Mouse (Mus musculus): ENCODE measurements around the gene Usp48. TPM values are rescaled to one million over a fixed set of nuclear protein-coding genes. Genes with fewer than 3 reads are reported as not detected.
A peak's percentile ranks its signal among the peaks of the same experiment; 100 is the strongest.

Gene Usp48
- polyA plus RNA-seq, 1 experiment from 2014 or later, result 74.2 TPM

DNA sequence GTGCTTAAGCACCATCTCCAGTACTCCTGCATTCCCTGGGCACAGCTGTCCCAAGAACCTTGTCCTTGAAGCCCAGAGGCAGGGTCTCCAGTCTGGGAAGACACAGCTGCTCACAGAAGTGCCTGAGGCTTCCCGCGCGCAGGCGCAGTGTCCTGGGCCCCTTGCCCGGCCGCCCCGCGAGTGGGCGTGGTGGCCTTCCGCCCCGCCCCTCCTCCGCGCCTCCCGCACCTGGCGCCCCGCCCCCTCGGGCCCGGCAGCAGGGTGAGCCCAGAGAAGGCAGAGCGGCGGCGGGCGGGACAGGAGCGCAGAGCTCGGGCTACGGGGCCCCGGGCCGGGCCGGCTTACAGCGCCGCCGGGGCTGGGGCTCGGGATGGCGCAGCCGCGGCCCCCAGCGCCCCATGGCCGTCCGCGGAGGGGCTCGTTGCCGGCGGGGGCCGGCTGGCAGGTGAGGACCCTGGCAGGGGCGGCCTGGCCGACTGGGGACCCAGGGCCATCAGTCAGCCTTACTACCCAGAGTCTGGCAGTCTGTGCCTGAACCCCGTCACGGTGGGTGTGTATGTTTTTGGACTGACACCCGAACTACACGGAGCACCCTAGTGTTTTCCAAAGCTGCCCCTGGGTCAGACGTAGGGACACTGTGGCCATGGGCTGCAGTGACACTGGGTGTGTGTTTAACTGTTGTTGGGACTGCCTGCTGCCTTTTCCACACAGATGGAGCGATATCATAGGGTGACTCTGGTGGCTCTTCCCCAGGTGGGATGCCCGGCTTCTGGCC is 113.8 kb downstream of the Usp48 start:
- Histone ChIP-seq H3K9ac (peak overlapping the region; percentile 62), H3K4me2 (peak overlapping the region; percentile 85), H3K27ac (ENCODE audit: low read depth) (no peak overlapping the region), H3K9me3 (ENCODE audit: low read depth, low read length) (no peaks in the 10 kb centered on the region), H3K27me3 (ENCODE audit: insufficient read depth, low read length) (peaks cover 13% of the 10 kb centered on the region), H3K4me3 (ENCODE audit: low read depth, low read length) (peak overlapping the region; percentile 48), H3K4me1 (ENCODE audit: insufficient read depth) (peaks cover 5% of the 10 kb centered on the region; the same call in 1 of the 2 replicates), H3K36me3 (ENCODE audit: insufficient read depth) (no peaks in the 10 kb centered on the region)
- WGBS, result 3% methylated on average over 43 of the region's 52 CpGs
- DNase-seq (peak; percentile 93), ATAC-seq (ENCODE audit: insufficient read depth) (peak; percentile 88)
- no peak for TF ChIP-seq CTCF (IDR thresholded peaks at IDR 0.05; ENCODE audit: low read depth)

Other genes starting within 250 kb of the Usp48 start
- gene Cdc42, start 236.0 kb upstream of the Usp48 start, polyA plus RNA-seq (2014; fragmentation: Nextera tagmentation; extraction: Ambion mirVana), result 690 and 693 TPM in 2 replicates
- not detected in 2 replicates for gene Cela3a, start 184.0 kb upstream of the Usp48 start, polyA plus RNA-seq (2014; fragmentation: Nextera tagmentation; extraction: Ambion mirVana)
- gene Cela3b, start 163.2 kb upstream of the Usp48 start, polyA plus RNA-seq (2014; fragmentation: Nextera tagmentation; extraction: Ambion mirVana), result not detected in 2 replicates
- gene 1700013G24Rik, start 140.5 kb upstream of the Usp48 start, polyA plus RNA-seq (2014; fragmentation: Nextera tagmentation; extraction: Ambion mirVana), result not detected in 2 replicates
- 51.2 and 58.1 TPM in 2 replicates for gene Hspg2, start 125.0 kb upstream of the Usp48 start, polyA plus RNA-seq (2014; fragmentation: Nextera tagmentation; extraction: Ambion mirVana)
- gene Ldlrad2, start 19.2 kb upstream of the Usp48 start, polyA plus RNA-seq (2014; fragmentation: Nextera tagmentation; extraction: Ambion mirVana), result not detected in 2 replicates
- gene Rap1gap, start 71.0 kb downstream of the Usp48 start, polyA plus RNA-seq (2014; fragmentation: Nextera tagmentation; extraction: Ambion mirVana), result 7.0 and 8.4 TPM in 2 replicates
- 3.5 and 4.1 TPM in 2 replicates for gene Alpl, start 202.6 kb downstream of the Usp48 start, polyA plus RNA-seq (2014; fragmentation: Nextera tagmentation; extraction: Ambion mirVana)

Data from lung, embryonic 14.5 days (tissue).